28 mouse cellular contexts compared by ENCODE assay signal in the genomic region with DNA sequence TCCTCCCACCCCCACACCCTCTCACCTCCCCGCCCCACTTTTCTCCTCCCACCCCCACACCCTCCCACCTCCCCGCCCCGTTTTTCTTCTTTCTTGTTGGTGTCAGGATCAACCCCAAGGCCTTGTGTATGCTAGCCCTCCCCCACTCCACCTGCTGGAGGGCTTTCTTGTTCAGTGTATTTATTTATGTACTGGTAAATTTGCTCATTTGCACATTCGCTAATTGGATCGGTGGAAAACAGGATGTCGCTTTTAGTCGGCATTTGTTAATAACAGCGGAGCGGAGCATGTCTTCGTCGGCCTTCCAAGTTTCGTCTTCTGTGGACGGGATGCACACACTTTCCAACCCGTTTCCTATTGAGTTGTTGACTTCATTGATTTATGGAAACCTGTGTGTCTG.
"Had no signal": no experiment of that assay in that cellular context is flagged by ENCODE, and none has a peak within 500 bp of the region (broad histone marks: within the 10 kb centered on the region; RNA-seq: fewer than 3 reads in every experiment).

No protein-coding gene starts in this region.

- H3K4me1 ChIP-seq: heart, embryonic 13.5 days; heart, embryonic 15.5 days; hindbrain, embryonic 13.5 days; hindbrain, embryonic 15.5 days; kidney, embryonic 15.5 days; limb, embryonic 15.5 days; liver, embryonic 13.5 days; liver, embryonic 15.5 days had no signal

- H3K4me2 ChIP-seq: heart, embryonic 11.5 days; heart, embryonic 13.5 days; heart, embryonic 15.5 days; hindbrain, embryonic 13.5 days; hindbrain, embryonic 15.5 days; kidney, embryonic 15.5 days; limb, embryonic 13.5 days; limb, embryonic 15.5 days; liver, embryonic 11.5 days; liver, embryonic 13.5 days; liver, embryonic 15.5 days had no signal

- H3K9ac ChIP-seq: heart, embryonic 13.5 days; heart, embryonic 15.5 days; hindbrain, embryonic 13.5 days; hindbrain, embryonic 15.5 days; kidney, embryonic 15.5 days; limb, embryonic 13.5 days; limb, embryonic 15.5 days; liver, embryonic 13.5 days; liver, embryonic 15.5 days had no signal

- DNase-seq: gastrocnemius, postnatal 14 days; gastrocnemius, postnatal 36 days; heart, adult 11 months; heart, adult 2 months; heart, postnatal 14 days; heart, postnatal 36 days; kidney, adult 11 months; kidney, adult 2 months; kidney, adult 9 months; kidney, postnatal 14 days; kidney, postnatal 36 days; layer of hippocampus, adult 9-11 months; layer of hippocampus, postnatal 36 days; left cerebral cortex, postnatal 4 days; liver, embryonic 13.5 days had no signal

- H3K27me3 ChIP-seq: heart, embryonic 13.5 days; heart, embryonic 15.5 days; hindbrain, embryonic 13.5 days; hindbrain, embryonic 15.5 days; kidney, embryonic 15.5 days; limb, embryonic 13.5 days; limb, embryonic 15.5 days; liver, embryonic 13.5 days; liver, embryonic 15.5 days had no signal

- H3K4me3 ChIP-seq: heart, adult 2 months; heart, embryonic 13.5 days; heart, embryonic 15.5 days; hindbrain, embryonic 13.5 days; hindbrain, embryonic 15.5 days; kidney, embryonic 15.5 days; limb, embryonic 13.5 days; limb, embryonic 15.5 days; liver, embryonic 13.5 days; liver, embryonic 15.5 days had no signal

- H3K36me3 ChIP-seq: heart, embryonic 13.5 days; heart, embryonic 15.5 days; hindbrain, embryonic 13.5 days; hindbrain, embryonic 15.5 days; kidney, embryonic 15.5 days; limb, embryonic 13.5 days; limb, embryonic 15.5 days; liver, embryonic 13.5 days; liver, embryonic 15.5 days had no signal

- H3K9me3 ChIP-seq: heart, embryonic 13.5 days; heart, embryonic 15.5 days; hindbrain, embryonic 13.5 days; hindbrain, embryonic 15.5 days; kidney, embryonic 15.5 days; limb, embryonic 13.5 days; limb, embryonic 15.5 days; liver, embryonic 13.5 days; liver, embryonic 15.5 days had no signal

- H3K27ac ChIP-seq: heart, adult 2 months; heart, embryonic 13.5 days; heart, embryonic 15.5 days; hindbrain, embryonic 13.5 days; hindbrain, embryonic 15.5 days; hindbrain, postnatal 0 days; kidney, embryonic 15.5 days; kidney, postnatal 0 days; limb, embryonic 13.5 days; limb, embryonic 15.5 days; liver, embryonic 13.5 days; liver, embryonic 15.5 days had no signal

- ATAC-seq: hindbrain, postnatal 0 days; intestine, embryonic 16.5 days had no signal
